Mouse (Mus musculus): ENCODE measurements at regions not wholly inside any gene's neighbourhood (a gene's known extent, or its start where the extent isn't known, plus 50 kb on each side); places are given as distances from the start of the nearest gene placed in this dataset.
A peak's percentile ranks its signal among the peaks of the same experiment; 100 is the strongest.

DNA sequence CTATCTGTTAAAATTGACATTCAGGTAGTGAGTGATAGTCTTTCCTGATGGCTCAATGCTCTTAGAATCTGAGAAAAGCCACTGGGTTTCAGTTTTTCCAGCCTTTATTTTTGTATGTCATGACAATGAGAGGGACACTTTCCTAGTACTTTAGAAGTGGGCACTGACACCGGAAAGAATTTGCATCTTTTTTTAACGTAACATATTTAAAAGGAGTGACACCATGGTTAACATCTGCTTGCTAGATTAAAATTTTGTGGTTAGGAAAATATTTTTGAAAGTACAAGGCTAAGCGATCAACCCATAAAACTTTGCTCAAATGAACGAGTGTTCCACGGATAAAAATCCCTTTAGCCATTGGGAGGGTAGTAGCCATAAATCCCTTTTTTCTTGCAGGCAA lies 174.7 kb downstream of the 1700129C05Rik start:
- peak; percentile 7 for DNase-seq (ENCODE audit: low read depth, low spot score)

DNA sequence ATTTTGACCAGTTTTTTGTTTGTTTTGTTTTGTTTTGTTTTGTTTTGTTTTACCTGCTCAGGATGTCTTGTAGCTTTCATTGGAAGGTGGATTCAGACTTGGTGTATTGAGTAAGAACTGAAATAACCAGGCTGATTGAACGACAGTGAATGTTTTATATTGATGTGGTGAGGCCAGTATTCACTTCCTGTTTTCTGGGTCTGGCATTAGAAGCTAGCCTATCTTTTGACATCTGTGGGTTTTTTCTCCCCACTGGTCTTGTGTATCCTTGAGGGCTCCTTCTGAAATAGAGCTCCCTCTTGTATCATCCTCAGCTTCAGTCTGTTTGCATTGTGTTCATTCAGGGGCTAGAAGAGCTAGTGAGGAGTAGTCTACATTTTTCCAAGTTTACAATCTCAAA lies 175.5 kb downstream of the 1700129C05Rik start:
- DNase-seq (ENCODE audit: low read depth, low spot score): no peak

DNA sequence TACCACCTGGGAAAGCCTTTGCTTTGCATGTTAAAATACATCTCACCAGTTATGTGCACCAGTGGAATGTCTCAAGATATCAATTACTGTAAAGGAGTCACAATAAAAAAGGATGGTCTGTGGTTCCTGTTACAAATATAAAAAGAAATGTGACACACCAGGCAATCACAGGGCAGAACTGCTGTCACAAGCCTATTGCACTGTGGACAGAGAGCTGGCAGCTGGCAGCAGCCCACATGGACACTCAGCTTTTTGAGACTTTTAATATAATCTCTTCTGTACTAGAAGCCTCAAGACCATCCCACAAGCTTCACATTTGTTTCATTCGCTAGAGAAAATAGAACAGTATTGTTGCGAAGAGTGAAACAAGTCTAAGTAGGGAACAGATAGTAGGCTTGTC lies 197.7 kb downstream of the 1700129C05Rik start:
- no peak for DNase-seq (ENCODE audit: low read depth, low spot score)

DNA sequence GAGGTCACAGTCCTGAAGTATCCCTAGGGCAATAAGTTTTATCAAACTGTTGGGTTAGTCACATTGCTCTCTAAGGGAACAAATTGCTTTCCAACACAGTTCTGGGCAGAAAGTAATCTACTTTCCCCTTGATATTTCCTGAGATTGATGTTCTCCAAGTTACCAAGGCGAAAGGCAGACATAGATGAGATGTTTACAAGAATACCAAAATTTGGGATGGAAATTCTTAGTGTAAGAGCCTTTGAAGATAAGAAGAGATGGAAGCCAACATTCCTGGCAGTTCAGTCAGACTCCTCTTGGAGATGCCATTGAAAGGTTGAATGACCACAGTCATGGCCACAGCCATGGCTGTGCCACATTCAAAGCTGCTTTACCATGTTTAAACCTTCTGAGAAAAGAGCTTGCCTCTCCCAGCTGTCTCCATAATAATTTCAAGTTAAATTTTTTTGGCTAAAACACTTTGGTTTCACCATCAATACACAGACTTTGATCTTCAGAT lies 199.4 kb downstream of the 1700129C05Rik start:
- no peak for DNase-seq (ENCODE audit: low read depth, low spot score)

DNA sequence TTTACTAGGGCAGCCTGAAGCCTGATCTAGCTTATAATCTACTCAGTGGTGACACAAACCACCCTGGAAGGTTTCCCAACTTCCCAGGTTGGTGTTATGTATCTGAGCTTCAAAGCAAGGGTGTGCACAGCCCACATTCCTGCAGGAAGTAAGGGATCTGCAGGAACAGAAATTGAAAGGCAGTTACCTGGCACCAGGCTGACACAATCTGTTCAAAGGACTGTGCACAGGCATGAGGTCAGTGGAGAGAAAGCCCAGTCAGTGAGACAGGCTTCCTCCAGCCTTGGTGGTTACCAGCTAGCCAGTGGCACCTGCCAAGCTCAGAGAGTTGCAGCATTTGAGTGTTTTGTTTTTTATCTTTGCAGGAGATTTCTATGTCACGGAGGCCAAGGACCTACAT lies 203.6 kb downstream of the 1700129C05Rik start:
- DNase-seq (ENCODE audit: low read depth, low spot score): no peak

DNA sequence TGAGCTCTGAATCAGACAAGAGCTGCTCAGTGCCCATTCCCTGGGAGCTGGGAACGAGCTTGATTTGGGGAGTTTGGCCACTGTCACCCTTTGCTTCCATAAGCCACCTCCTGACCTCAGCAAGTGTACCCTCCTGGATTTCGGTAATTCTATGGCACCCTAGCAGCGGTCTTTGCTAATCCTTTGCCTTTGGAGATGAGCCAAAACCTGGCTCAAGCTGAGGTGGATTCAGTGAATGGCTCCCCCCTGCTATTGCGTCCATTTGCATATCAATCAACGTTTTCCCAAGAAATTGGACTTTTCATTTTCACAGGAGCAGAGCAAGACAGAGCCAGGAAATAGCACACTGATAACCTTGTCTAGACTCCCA lies 204.1 kb downstream of the 1700129C05Rik start:
- no peak for DNase-seq (ENCODE audit: low read depth, low spot score)

DNA sequence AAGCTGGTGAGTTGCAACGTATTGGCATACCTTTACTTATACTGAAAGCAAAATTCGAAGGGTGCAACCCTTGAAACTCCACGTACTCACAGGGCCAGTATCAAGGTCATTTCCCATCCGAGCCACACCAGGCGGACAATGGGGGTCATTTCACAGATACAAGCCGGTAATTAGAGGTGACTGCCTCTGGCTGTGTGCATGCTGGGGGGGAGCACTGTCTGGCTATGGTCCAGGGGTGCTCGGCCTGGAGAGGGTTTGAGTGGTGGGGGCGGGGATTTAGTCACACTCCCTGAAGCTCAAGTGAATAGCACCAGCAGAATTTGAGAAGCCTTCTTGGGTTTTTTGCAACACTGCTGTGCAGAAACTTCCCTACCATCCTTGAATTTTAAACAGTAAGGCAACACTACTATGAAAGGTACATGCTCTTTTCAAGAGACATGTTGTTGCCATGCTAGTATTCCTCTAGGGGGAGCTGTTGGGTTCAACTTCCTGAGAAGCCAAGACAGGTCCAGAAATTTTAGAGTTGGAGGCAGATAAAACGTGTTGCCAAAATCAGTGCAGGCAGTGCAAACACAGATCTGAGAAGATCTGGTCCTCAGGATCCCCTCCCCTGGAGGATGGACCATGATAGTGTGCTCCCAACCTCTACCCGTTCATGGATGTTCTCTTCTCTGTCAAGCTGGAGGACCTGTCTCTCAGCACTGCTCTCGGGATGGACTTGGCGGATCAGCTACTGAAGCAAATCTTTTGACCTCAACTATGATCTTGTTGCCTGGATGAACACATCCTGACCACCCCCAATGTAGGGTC lies 204.7 kb downstream of the 1700129C05Rik start:
- DNase-seq (ENCODE audit: low read depth, low spot score): no peak

DNA sequence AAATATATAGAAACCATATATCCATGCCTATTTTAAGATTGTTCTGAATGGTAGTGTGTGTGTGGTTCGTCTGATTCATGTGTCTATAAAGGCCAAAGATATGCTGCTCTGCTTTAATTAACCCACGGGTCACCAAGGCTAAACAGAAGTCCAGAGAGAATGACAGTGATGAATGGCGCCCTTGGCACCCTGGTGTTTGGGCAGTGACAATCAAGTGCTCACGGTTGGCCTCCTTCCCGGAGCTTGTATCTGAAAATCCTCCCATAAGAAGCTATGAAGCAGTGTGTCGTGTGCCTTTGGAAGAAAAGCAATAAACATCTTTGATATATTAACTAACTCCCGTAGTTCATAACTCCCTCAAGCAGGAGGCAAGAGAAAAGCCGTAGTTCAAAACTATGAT lies 205.4 kb downstream of the 1700129C05Rik start:
- no peak for DNase-seq (ENCODE audit: low read depth, low spot score)

DNA sequence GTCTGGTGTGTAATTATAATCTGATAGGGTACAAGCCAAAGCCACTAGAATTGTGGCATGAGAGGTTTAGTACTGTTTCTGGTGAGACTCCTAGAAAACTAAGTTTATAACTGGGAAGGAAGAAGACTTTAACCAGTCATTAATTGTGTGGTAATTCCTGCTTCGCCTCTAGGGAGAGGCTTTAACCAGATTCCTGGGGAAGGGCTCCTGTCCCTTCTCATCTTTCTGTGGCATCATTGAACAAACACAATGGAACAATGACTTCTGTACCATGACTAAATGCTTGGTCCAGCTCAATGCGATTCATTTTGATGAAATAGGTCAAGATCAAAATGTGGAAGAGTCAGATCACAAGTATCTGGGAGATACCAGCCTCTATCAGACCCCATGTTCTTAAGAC lies 206.6 kb downstream of the 1700129C05Rik start:
- no peak for DNase-seq (ENCODE audit: low read depth, low spot score)

DNA sequence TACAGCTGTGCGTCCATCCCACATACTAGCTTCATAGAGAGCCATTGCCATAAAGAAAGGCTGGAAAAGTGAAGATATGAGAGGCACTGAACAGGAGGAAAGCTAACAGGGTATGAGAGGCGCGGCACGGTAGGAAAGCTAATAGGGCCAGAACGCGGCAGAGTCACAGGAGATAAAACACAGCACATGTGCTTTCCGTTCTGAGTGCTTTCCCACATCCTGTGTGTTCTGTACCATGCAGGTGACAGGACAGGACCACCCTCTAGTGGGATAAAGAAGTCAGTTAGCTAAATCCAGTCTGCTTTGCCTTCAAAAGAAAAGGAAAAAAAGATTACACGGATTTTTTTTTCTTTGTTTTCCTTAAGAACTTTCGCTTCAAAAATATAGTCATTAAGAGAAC lies 224.8 kb downstream of the 1700129C05Rik start:
- no peak for DNase-seq (ENCODE audit: low read depth, low spot score)

DNA sequence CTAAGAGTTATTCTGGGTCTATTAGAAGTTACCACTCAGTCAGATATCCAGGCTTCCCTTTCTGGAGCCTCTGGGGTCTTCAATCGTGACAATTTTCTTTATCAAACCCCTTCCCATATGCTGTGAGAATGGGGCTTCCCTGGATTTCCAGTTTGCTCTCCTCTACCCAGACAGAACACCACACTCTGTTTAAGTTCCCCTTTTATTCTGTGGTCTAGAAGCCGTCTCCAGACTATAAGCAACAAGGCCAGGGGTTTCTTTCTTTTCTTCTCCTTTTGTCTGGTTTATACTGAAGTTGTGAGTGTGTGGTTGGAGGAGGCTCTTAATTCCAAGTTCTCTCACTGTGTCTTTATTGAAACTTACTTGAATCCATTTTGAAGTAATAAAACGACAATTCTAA lies 225.5 kb downstream of the 1700129C05Rik start:
- DNase-seq (ENCODE audit: low read depth, low spot score): no peak

DNA sequence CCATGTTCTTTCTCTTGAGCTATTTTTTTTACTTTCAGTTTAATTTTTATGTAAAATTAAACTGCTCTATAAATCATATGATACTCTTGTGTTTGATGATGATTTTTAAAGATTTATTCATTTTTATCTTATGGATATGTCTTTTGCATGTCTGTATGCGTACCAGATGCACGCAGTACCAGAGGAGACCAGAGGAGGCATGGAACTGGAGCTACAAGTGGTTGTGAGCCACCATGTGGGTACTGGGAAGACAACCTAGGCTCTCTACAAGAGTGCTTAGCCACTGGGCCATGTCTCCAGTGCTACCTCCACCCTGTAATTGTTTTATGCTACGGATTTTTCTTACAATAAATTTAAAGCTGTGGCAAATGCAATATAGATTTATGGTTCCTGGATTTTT lies 227.8 kb downstream of the 1700129C05Rik start:
- DNase-seq (ENCODE audit: low read depth, low spot score): no peak

DNA sequence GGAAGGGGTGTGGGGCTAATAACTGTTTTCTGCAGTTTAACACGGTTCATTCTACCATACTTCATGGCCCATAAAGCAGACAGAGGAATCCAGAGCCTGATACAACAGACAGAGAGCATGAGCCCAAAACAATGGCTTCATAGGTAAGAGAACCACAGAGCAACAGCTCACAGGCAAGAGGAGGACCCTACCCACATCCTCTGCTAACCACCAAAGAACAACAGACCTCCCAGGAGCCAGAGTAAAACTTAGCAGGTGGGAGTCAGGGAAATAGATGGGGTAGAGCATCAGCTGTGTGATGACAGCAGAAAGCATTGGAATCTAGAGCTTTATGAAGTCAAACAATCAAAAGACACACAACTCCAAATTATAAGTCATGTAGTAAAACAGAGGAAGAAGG lies 231.8 kb downstream of the 1700129C05Rik start:
- DNase-seq (ENCODE audit: low read depth, low spot score): no peak

DNA sequence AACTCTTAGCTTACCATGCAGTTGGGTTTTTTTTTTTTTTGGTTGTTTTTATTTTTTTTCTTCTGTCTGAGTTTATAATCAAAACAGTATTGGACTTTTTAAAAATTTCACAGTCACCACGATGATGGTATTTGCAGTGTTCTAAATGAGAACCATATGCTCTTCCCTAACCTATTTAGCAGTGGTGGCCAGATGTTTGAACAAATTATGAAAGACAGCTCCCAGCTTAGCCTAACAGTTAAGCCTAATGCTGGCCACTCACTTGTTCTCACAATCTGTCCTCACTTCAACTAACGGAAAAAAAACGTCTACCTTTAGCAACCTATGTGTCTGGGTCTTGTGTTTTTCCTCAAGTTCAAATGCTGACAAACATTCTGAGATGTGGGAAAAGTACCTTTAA lies 234.8 kb downstream of the 1700129C05Rik start:
- no peak for DNase-seq (ENCODE audit: low read depth, low spot score)

DNA sequence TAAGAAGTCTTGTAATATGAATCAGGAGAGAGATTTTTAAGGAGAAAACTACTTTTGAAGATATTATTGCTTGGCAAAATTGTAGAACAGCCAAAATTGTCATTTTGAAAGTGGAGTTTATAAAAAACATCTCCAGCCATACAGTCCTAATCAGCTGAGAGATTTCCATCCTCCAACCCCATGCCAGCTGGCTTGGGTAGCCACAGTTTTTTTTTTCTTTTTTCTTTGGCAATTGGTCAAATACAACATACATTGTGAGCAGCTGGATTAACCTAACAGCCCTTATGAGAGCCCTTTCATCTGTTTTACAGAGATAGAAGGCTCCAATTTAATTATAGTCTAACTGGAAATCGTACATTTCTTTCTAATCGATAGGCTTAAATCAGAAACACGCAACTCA lies 235.3 kb downstream of the 1700129C05Rik start:
- no peak for DNase-seq (ENCODE audit: low read depth, low spot score)

DNA sequence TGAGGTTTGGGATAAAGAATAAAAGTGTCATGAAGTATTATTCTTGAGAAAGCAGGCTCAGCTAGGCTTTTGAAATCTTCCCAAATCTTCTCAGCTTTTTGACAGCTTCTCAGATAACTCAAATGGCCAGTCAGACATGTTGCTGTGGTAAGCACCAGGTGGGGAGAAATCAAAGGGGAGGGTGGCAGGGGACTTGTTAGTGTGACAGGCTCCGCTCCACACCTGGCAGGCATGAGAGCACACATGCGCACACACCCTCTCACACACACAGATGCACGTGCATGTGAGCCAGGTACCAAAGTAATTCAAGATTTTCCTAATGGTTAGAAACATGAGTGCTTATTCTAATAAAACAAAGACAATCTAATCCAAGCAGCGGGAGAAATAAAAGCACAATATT lies 236.1 kb downstream of the 1700129C05Rik start:
- no peak for DNase-seq (ENCODE audit: low read depth, low spot score)

DNA sequence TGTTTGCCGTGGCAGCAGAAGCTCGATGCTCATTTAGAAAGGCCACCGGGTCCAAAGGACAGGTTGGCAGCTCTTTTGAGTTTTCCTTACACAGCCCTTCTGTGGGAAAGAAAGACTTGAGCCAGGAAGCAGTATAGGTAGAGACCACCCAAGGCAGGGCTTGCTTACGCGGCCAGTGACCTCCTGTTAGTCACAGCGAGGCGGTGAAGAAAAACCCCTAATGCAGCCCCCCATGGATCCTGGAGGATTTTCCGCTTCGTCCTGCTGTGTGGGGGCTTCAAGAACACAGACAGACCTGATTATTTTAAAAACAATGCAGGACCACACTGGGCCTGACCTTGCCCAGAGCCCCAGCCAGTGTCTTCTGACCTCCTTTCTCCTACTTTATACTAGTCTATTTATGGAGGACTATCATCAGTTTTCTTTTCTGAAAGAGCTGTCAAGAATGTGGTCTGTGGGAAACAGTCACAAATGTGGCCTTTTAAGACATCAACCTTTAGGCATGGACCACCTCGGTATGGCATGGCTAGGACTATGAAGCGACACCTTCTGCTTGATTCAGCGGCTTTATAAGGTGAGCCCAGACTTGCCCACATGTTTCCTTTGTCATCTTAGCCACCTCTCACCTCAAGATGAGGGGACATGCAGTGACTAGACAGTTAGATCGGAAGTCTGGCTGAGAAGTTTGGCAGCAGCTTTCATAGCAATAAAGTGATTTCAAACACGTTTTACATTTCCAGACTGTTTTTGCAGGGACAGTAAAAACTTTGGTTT lies 274.3 kb downstream of the 1700129C05Rik start:
- DNase-seq (ENCODE audit: low read depth, low spot score): no peak

DNA sequence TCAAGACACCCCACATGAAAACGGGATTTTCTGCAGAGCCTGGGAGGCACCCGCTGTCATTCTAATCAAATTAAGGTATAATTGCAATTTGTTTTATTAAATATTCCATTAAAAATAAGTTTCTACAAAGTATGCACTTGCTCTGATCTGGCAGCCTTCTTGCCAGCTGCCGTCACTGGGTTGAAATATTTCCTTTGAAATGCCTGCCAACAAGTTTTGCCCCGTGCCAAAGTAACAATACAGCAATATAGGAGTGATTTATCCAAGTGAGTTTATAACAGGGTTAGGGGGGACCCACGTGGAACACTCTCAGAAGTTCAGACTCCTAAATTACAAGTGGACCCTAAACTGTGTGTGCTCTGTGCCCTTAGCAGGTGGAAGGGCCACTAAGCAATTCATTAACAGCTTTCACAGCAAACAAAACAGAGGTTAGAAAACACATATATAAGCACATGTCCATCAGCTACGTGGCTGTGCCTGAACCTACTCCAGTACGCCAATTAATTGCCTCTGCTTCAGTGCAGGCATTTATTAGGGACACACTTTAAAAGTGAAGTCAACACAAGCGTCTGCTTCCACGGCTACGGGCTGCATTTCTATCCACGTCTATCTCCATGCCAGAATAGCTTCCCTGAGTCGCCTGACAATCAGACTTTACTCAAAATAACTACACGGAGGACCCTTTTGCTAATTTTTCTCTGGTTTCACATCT lies 275.1 kb downstream of the 1700129C05Rik start:
- no peak for DNase-seq (ENCODE audit: low read depth, low spot score)

DNA sequence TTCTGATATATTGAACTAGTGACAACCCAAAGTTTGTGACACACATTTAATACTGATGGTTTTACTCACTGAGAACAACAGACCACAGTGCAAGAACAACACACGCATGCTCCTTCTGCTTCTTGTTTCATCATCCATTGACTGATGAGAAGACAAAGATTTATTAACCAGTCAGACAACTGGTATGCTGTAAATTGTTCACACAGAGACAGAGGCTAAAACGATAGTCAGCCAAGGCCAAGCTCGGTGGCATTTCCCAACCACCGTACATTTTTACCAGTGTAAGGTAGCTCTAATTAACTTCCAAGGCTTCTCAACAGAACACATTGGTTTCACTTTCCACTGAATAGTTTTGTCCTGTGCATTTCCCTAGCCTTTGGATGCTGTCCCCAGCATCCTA lies 287.8 kb downstream of the 1700129C05Rik start:
- no peak for DNase-seq (ENCODE audit: low read depth, low spot score)

DNA sequence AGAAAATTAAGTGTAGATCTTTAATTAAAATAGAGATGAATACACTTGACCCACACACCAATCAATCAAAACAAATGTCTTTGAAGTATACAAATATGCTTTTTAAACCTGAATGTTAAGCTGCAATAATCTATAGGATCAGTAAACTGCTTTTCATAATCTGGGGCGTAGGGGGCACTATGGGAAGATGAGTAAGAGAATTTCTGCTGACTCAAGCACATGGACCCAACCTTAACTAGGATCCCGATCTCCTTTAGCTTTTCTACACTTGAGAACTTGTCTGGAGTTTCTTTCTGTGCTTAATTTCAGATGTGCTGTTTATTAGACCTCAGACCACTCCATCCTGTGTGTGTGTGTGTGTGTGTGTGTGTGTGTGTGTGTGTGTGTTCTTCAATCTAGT lies 298.1 kb downstream of the 1700129C05Rik start:
- no peak for DNase-seq (ENCODE audit: low read depth, low spot score)

DNA sequence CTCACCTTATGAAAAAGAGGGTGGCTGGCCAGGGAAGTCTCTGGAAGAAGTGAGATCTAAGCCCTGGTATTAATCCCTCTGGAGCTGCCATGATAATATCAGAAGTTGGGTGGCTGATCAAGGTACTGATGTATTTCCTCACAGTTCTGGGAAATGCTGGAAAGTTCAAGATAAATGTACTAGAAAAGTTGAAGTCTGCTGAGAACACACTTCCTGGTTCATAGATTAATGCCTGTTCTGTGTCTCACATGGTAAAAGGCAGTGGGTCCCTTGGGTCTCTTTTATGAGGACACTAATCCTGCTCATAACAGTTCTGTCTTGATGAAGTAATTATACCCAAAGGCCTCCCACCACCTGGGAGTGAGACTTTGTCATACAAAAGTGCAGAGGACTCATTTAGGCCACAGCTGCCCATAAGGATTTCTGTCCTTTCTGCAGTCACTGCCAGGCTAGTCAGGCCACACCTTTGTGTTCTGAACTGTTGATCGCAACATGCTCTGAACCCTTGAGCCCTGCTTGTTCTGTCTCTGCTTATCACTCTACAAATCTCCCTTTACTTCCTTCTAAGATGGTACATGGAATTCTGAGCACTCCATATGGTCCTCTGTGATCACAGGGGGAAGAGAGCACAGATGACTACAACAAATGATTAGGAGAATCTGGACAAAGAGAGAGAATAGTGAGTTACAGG lies 300.4 kb downstream of the 1700129C05Rik start:
- DNase-seq (ENCODE audit: low read depth, low spot score): no peak

DNA sequence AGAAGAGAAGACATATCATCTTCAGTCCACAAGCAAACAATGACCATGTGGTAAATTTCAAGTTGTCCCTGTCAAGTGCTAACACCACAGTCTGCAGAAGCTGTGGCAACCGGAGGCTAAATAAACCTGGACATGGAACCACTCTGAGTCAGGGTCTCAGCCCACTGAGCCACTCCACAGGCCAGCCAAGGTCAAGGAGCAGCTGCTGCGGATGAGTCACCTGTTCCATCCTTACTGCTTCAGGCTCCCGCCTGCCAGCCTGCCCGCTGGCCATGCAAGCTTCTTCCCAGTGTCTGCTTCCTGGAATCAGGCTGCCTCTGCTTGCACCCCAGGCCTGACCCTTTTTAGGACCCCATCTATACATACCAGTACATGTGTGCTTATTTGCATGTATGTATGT lies 319.8 kb downstream of the 1700129C05Rik start:
- DNase-seq (ENCODE audit: low read depth, low spot score): no peak
